Mouse (Mus musculus): Measurements from ENCODE around the gene Larp7. TPM values are rescaled to one million over a fixed set of nuclear protein-coding genes. Genes with fewer than 3 reads are reported as not detected.

Gene Larp7
- total RNA-seq, 1 experiment = 39.1 TPM

DNA sequence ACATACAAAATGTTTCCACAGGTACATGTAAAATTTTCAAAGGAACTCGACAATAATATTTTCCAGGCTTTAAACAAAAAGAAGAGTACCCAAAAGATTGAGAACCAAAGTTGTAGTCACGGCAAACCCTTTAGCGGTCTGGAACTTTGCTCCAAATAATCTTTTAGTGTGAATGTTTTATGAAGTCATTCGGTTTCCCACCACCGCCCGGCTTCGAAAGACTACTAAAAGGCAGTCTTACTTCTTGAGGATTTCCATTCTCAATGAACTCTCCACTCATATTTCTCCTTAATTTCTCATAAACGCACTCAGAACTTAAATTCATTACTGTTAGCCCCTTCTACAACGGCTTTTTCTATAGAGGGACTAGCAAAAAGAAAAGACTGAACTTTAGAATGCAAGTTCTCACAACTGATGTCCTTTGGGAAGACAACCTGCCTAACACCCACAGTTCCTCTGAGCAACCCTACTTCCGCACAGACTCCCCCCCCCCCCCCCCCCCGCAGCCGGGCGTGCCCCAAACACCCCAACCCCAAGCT, 646 bp downstream of the Larp7 start:
- peaks cover 2 to 10% of the 10 kb centered on the region in 2 experiments; a peak in 1 of 4 replicates for H3K4me1 ChIP-seq (ENCODE audit: control insufficient read depth in 2 of 2, insufficient read depth in 2 of 2, low read length in 2 of 2, poor library complexity in 1 of 2)
- DNase-seq (ENCODE audit: low read depth, low spot score) = no peak
- no peaks in the 10 kb centered on the region for H3K36me3 ChIP-seq (ENCODE audit: control insufficient read depth, insufficient read depth, low read length, poor library complexity, severe bottlenecking)
- peak overlapping the region; percentile 73; the same call in 1 of the 2 replicates for H3K9ac ChIP-seq (ENCODE audit: insufficient read depth, low read depth, low read length, poor library complexity, severe bottlenecking)
- H3K27ac ChIP-seq (ENCODE audit: insufficient read depth, low read depth, low read length, poor library complexity, severe bottlenecking) = peak overlapping the region; percentile 28; the same call in 1 of the 2 replicates
- H3K9me3 ChIP-seq (ENCODE audit: control insufficient read depth, insufficient read depth, low read depth, low read length) = no peaks in the 10 kb centered on the region
- in situ Hi-C loops (cut with MboI; ENCODE audit: low sequenced_read_pairs in 2 of 2, unreplicated experiment in 2 of 2) = loop anchor here in 1 of 2 experiments (5.0 kb wide), 1 partner anchor 100 kb away; no protein-coding TSS in a partner anchor
- H3K4me3 ChIP-seq (ENCODE audit: insufficient read depth in 1 of 2, low read depth in 1 of 2, low read length in 2 of 2, poor library complexity in 1 of 2, severe bottlenecking in 1 of 2) = peak overlapping the region; percentile 95
- no peak for TF ChIP-seq ZC3H11A (IDR thresholded peaks at IDR 0.05; ENCODE audit: borderline replicate concordance, low read depth, low read length)
- TF ChIP-seq ZNF384 (IDR thresholded peaks at IDR 0.05; ENCODE audit: low read depth, low read length) = no peak
- TF ChIP-seq CHD2 (IDR thresholded peaks at IDR 0.05; ENCODE audit: low read depth, low read length) = no peak
- no peak for TF ChIP-seq MAFK (IDR thresholded peaks at IDR 0.05; ENCODE audit: insufficient read depth, low read depth, low read length)
- TF ChIP-seq HCFC1 (IDR thresholded peaks at IDR 0.05; ENCODE audit: borderline replicate concordance, insufficient read depth, low read length) = no peak

DNA sequence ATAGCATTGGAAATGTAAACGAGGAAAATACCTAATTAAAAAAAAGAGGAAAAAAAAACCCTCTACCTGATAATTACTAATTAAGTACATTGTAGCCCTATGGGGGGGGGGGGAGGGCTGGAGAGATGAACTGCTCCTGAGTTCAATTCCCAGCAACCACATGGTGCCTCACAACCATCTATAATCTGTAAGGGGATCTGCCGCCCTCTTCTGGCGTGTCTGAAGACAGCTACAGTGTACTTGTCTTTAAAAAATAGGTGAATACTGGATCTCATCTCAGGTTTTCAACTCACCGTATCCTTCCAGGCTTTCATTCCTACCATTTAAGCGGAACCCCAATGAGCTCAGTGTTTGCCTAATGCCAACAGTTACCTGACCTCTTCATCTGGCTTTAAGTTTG, 5.3 kb downstream of the Larp7 start:
- peaks cover 2% of the 10 kb centered on the region for H3K36me3 ChIP-seq (ENCODE audit: control insufficient read depth, insufficient read depth, low read length, poor library complexity, severe bottlenecking)
- H3K9ac ChIP-seq (ENCODE audit: insufficient read depth, low read depth, low read length, poor library complexity, severe bottlenecking) = no peak overlapping the region
- no peak for DNase-seq (ENCODE audit: low read depth, low spot score)
- TF ChIP-seq ZC3H11A (IDR thresholded peaks at IDR 0.05; ENCODE audit: borderline replicate concordance, low read depth, low read length) = no peak
- no peak for TF ChIP-seq MAFK (IDR thresholded peaks at IDR 0.05; ENCODE audit: insufficient read depth, low read depth, low read length)
- no peak for TF ChIP-seq ZNF384 (IDR thresholded peaks at IDR 0.05; ENCODE audit: low read depth, low read length)
- TF ChIP-seq CHD2 (IDR thresholded peaks at IDR 0.05; ENCODE audit: low read depth, low read length) = no peak
- no peak for TF ChIP-seq HCFC1 (IDR thresholded peaks at IDR 0.05; ENCODE audit: borderline replicate concordance, insufficient read depth, low read length)
- H3K9me3 ChIP-seq (ENCODE audit: control insufficient read depth, insufficient read depth, low read depth, low read length) = no peaks in the 10 kb centered on the region
- H3K27ac ChIP-seq (ENCODE audit: insufficient read depth, low read depth, low read length, poor library complexity, severe bottlenecking) = no peak overlapping the region
- peaks cover 3 to 5% of the 10 kb centered on the region in 2 experiments; a peak in 2 of 4 replicates for H3K4me1 ChIP-seq (ENCODE audit: control insufficient read depth in 2 of 2, insufficient read depth in 2 of 2, low read length in 2 of 2, poor library complexity in 1 of 2)
- H3K4me3 ChIP-seq (ENCODE audit: insufficient read depth in 1 of 2, low read depth in 1 of 2, low read length in 2 of 2, poor library complexity in 1 of 2, severe bottlenecking in 1 of 2) = no peak overlapping the region
- in situ Hi-C loops (cut with MboI; ENCODE audit: low sequenced_read_pairs in 2 of 2, unreplicated experiment in 2 of 2) = no loop called here

- peak overlapping the region; percentile 56; the same call in 1 of the 2 replicates for H3K27ac ChIP-seq (ENCODE audit: insufficient read depth, low read depth, low read length, poor library complexity, severe bottlenecking)
- H3K36me3 ChIP-seq (ENCODE audit: control insufficient read depth, insufficient read depth, low read length, poor library complexity, severe bottlenecking) = peaks cover 2% of the 10 kb centered on the region
- DNase-seq (ENCODE audit: low read depth, low spot score) = peak; percentile 71
- in situ Hi-C loops (cut with MboI; ENCODE audit: low sequenced_read_pairs in 2 of 2, unreplicated experiment in 2 of 2) = no loop called here
- H3K9ac ChIP-seq (ENCODE audit: insufficient read depth, low read depth, low read length, poor library complexity, severe bottlenecking) = no peak overlapping the region
- H3K9me3 ChIP-seq (ENCODE audit: control insufficient read depth, insufficient read depth, low read depth, low read length) = no peaks in the 10 kb centered on the region
- TF ChIP-seq ZC3H11A (IDR thresholded peaks at IDR 0.05; ENCODE audit: borderline replicate concordance, low read depth, low read length) (no peak), ZNF384 (IDR thresholded peaks at IDR 0.05; ENCODE audit: low read depth, low read length) (peak; percentile 97), MAFK (IDR thresholded peaks at IDR 0.05; ENCODE audit: insufficient read depth, low read depth, low read length) (no peak), CHD2 (IDR thresholded peaks at IDR 0.05; ENCODE audit: low read depth, low read length) (peak; percentile 57; the same call in 1 of the 2 replicates), HCFC1 (IDR thresholded peaks at IDR 0.05; ENCODE audit: borderline replicate concordance, insufficient read depth, low read length) (no peak)
- H3K4me3 ChIP-seq (ENCODE audit: insufficient read depth in 1 of 2, low read depth in 1 of 2, low read length in 2 of 2, poor library complexity in 1 of 2, severe bottlenecking in 1 of 2) = peak overlapping the region in 1 of 2 experiments; percentile 28; a peak in 1 of 4 replicates
- H3K4me1 ChIP-seq (ENCODE audit: control insufficient read depth in 2 of 2, insufficient read depth in 2 of 2, low read length in 2 of 2, poor library complexity in 1 of 2) = peaks cover 2 to 3% of the 10 kb centered on the region in 2 experiments; a peak in 1 of 4 replicates
Measured at GRCm38 (mm10) chr3:127544610-127545121, 8.5 kb downstream of the Larp7 start.

DNA sequence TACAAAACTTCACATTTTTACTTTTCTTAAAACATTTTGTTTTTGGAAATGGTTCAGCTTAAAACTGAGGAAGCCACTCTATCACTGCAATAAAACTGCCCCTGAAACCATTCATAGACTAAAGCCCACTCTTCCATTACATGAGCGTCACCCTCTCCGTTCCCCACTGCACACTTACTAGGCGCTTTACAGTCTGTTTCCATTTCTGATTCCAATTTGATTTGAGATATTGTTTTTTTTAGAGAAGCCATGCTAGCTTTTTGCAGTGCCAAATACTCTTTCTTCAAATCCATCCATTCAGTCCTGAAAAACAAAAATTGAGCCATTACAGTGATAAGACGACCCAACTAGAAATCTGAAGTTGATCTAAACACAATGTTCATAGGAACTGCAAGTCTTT, 9.2 kb downstream of the Larp7 start:
- TF ChIP-seq ZC3H11A (IDR thresholded peaks at IDR 0.05; ENCODE audit: borderline replicate concordance, low read depth, low read length) = no peak
- no peak for TF ChIP-seq CHD2 (IDR thresholded peaks at IDR 0.05; ENCODE audit: low read depth, low read length)
- no peak for TF ChIP-seq HCFC1 (IDR thresholded peaks at IDR 0.05; ENCODE audit: borderline replicate concordance, insufficient read depth, low read length)
- no peak for TF ChIP-seq ZNF384 (IDR thresholded peaks at IDR 0.05; ENCODE audit: low read depth, low read length)
- no peak for TF ChIP-seq MAFK (IDR thresholded peaks at IDR 0.05; ENCODE audit: insufficient read depth, low read depth, low read length)
- peaks cover 2% of the 10 kb centered on the region for H3K36me3 ChIP-seq (ENCODE audit: control insufficient read depth, insufficient read depth, low read length, poor library complexity, severe bottlenecking)
- no peaks in the 10 kb centered on the region for H3K9me3 ChIP-seq (ENCODE audit: control insufficient read depth, insufficient read depth, low read depth, low read length)
- no peak for DNase-seq (ENCODE audit: low read depth, low spot score)
- peaks cover 2 to 3% of the 10 kb centered on the region in 2 experiments; a peak in 1 of 4 replicates for H3K4me1 ChIP-seq (ENCODE audit: control insufficient read depth in 2 of 2, insufficient read depth in 2 of 2, low read length in 2 of 2, poor library complexity in 1 of 2)
- H3K9ac ChIP-seq (ENCODE audit: insufficient read depth, low read depth, low read length, poor library complexity, severe bottlenecking) = no peak overlapping the region
- H3K27ac ChIP-seq (ENCODE audit: insufficient read depth, low read depth, low read length, poor library complexity, severe bottlenecking) = no peak overlapping the region
- H3K4me3 ChIP-seq (ENCODE audit: insufficient read depth in 1 of 2, low read depth in 1 of 2, low read length in 2 of 2, poor library complexity in 1 of 2, severe bottlenecking in 1 of 2) = no peak overlapping the region
- in situ Hi-C loops (cut with MboI; ENCODE audit: low sequenced_read_pairs in 2 of 2, unreplicated experiment in 2 of 2) = no loop called here
